Mouse (Mus musculus) cerebellum, adult (tissue): ENCODE measurements around the gene Lgr5.
A peak's percentile ranks its signal among the peaks of the same experiment; 100 is the strongest.

Experiments
- ATAC-seq: cut with Nextera tagmentation; 2 replicates; pipeline ENCODE4 v1.9.2; 2017; ENCODE audit warnings: mild to moderate bottlenecking, moderate library complexity, mixed read lengths; ENCODE audit not compliant: insufficient number of reproducible peaks, low FRiP score, low TSS enrichment

The Lgr5 gene

DNA sequence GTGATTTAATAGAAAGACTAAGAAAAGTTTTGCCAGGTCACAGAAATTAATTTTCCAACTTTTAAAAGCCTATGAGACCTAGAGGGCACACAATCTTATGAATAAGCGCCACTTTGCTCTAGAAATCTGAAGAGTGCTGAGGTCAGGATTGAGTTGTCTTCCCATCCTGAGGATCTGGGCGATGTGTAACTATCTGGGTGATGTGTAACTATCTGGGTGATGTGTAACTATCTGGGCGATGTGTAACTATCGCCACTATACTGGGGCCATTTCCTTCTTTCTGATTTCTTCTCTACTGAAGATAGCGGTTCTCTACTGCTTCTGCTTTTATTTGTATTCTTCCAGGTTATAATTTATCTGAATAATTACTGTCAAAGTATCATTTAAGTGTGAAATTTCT, 76.6 kb downstream of the Lgr5 start:
- no peak for ATAC-seq

DNA sequence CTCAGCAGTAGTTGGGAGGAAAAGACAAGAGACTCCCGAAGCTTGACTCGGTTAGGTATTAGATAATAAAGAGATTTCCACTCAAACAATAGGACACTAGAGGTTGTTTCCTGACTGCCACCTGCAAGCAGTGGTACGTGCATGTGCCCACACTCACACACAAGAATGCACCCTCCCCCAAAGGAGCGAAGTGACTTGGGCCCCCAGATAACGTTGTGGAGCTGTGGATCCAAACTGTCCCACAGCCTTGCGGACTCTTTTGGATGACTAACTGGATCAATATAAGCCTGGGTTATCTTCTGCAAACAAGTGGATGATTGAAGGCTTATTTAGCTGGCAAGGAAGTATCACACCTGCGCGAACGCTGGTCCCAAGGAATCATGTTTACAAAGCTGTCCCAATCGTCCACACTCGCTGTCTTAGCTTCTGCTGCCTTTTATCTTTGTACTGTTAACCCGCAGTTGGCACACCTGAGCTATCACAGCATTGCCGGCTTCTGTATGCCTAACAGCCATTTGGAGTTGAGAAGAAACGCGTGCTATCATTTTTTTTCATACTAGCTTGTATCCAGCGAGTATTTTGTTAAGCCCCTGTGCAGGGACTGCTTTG, 81.8 kb downstream of the Lgr5 start:
- ATAC-seq = no peak

DNA sequence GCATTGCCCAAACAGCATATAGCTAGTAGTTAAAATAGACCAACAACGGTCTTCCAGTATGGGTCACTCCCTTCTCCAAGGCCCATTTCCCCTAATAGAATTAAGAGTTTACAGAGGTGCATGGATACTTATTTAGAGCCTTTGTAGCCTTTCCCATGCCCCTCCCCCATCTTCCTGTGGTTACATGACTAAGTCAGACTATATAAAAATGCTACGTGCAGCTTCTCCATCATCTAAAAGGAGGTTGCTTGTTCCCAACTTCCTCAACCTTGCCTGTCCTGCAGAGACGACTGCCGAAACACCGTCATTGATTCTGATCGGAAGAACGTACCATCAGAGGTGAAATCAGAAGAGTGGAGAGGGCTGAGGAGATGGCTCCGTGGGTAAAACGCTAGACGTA, 82.4 kb downstream of the Lgr5 start:
- no peak for ATAC-seq

DNA sequence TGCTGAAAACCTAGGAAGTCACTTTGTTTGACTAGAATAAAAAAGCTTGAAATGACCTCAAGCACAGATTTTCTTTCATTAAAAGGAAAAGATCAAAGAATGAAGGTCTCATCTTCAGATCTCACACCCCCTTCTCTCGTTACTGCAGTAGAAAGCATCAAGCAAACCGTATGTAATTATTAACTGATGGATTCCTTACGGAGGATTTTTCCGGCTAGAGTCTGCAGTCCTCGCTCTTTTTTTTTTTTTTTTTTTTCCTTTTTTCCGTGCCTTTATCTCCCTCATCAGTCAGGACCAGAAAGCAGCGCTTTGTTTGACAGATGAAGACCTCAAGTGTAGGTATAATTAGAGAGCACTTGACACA, 93.8 kb downstream of the Lgr5 start:
- ATAC-seq = no peak

DNA sequence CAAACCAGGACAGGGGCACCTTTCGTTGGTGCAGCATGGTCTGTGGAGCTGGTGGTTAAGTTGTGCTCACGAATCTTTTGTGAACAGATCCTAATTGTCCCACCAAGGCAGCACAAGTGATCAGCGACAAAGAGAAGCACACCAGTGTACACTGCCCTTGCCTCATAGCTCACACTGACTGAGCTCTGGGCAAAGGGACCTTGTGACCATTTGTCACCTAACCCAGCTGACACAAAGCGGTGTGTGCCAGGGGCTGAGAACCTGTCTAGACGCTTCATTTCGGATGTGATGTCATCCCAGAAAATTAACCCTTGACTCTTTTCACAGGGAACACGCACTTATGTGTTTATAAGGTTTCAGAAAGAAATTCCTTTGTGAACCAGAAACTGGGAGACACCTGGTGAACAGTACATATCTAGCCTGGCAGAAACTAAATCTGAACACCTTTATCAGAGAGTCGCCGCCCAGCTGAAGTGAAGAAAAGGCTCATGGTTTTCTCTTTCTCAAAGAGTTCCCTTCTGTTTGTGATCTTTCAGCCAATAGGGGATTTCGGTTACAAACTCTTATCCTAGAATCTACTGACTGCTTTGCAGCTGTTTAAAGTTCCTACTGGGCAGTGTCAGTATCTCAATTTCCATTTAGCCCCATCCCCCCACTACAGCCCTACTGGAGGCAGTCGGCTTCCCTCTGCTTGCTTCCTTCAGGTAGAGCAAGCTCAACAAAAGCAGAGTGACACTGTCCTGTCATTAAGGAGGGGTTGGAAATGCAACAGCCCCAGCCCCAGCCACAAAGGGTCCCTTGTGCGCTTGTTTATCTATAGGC, 94.4 kb downstream of the Lgr5 start:
- no peak for ATAC-seq

DNA sequence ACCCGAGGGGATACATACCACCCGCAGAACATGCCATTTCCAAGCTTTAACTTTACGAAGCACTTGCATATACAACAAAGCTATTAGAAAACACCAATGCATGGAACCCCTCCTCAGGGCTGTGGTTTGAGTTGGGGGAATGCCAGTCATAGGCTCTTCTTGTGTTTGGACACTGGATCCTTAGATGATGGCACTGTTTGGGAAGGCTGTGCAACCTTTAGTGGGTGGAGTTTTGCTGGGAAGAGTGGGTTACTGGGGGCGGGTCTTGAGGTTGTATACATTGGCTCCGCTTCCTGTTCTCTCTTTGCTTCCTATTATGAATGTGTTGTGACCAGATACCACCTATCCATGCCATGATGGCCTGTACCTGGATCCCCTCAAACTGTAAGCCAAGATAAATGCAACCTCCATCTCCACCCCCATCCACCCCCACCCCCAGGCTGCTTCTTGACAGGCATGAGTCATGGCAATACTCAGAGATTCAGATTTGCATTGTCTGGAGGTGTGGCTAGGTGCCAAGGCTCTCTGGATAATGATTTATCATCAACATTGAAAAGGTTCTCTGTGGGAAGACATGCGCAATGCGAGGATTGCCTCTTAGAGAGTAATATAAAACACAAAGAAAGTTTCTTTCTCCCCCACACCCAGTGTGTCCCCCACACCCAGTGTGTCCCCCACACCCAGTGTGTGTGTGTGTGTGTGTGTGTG, 95.6 kb downstream of the Lgr5 start:
- ATAC-seq = no peak

DNA sequence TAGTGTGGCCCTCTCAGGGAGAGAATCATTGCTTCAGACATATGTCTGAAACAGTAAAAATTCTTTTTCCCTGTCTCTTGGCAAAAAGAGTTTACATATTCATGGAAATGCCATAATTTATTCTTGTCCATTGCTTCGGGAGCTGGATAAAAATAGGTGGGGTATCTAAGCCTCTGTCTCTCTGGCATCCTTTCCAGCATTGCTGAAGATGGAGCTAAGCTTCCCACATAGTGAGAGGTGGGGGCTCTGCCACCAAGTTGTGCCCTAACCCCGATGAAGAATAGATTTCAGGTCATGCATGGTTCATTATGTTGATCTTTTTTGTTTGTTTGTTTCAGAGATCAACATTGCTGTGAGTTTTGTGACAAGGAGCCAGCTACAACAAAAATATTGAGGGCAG, 102.0 kb downstream of the Lgr5 start:
- no peak for ATAC-seq

DNA sequence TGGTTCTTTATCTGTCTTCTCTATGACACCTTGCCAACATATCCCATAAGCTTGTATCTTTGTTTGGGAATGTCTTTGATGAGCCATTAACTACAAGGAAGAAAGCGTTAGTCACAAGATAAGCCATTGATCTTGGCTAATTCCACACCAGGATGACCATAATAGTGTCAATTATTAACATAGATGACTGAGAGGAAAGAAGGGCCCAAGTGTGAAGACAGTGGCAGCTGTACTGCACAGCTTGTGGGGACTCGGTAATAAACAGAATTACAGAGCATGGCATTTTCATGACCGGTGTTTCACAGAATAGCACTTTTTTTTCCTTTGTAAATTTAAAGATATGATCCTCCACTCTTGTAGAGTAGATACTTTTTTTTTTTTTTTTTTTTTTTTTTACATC, 102.9 kb downstream of the Lgr5 start:
- ATAC-seq = no peak

DNA sequence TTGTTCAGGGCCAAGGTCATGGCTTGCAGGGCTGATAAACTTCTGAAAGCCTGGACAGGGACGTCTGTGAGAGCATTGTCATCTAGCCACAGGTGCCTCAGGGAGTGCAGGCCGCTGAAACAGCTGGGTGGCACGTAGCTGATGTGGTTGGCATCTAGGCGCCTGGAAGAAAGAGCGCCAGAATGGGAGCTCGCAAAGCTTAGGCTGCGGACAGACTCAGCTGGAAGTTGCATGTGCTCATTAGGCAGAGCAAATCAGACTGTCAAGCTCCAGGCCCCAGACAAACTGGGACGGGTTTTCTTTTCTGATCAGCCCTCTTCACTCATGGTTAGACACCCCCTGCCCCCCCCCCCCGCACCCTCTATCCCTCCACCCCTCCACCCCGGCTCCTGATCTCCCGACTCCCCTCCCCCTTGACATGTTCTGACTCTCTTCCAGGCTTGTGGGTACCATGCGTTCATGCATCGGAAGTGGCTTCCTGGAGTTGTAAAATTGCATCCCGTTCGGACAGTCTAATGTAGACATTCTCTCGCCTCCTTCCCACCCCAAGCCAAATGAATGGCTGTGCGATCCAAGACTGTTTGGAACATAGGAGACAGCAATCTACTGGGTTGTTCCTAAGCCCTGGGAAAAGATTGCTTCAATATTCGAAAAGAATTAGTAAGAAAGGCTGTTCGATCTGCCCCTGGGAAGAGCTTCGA, 109.0 kb downstream of the Lgr5 start:
- peak; percentile 51 for ATAC-seq

DNA sequence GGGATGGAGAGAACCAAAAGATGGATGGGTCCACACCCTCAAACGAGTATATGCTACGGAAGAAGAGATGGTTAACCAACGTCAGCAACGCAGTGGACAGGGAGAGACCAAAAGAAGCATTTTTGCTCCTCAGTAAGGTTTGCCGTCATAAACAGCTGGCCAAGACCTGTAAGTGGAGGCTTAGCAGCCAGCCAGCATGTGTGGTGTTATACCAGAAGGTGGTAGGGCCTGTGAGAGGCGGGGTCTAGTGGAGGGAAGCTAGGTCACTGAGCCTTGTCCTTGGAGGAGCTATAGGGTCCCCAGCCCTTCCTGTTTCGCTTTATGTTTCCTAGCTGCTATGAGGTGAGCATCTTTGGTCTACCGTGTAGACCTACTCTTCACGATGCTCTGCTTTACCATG, 111.1 kb downstream of the Lgr5 start:
- no peak for ATAC-seq

DNA sequence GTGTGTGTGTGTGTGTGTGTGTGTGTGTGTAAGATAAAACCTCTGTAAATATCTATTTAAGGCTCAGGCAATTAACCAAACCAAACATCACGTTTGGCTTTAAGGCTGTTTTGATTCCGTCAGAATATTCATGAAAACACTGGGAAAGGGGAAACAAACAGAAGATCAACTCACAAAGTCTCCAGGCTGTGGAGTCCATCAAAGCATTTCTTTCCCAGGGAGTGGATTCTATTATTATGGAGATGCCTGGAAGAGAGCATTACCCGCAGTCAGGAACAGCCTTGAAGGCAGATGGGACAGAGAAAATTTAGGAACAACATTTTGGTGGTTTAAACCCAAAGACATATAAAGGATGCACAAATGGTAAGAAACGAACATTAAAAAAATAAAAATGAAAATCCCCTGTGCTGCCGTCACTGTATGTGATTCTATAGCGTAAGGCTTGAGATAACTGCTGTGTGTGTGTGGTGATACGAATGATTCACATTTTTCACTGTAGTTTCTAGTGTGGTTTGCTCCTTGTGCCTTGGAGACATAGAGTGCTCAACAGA, 112.5 kb downstream of the Lgr5 start:
- ATAC-seq = no peak

DNA sequence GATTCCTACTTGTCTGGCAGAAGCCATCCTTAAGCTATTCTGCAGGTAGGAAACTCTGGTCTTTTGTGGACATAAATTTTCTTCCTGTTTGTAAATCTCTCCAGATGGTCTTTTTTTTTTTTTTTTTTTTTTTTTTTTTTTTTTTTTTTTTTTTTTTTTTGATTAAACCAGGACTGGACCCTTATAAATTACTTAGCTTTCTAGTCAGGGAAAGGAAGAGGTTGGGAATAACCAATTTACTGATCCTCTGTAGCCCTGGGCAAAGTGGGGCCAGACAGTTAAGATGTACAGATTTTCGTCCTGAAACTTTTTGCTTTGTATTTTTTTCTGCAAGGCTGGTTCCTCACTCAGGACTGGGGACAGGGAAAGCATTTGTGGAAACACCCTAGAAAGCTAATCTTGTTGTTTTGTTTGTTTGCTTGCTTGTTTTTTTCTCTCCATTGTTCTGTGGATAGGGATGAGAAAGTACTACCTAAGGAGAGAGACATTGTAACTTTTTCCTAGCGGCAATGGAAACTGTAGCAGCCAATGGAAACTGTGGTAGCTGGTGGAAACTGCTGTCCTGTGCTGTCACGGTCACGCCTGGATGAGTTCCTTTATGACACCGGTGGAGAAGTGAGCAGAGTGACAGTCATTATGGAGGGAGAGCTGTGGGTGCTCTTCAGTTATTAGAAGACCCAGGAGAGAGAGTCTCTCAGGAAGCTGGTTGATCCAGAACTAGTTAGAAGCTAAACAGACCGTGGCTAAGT, 114.2 kb downstream of the Lgr5 start:
- no peak for ATAC-seq

DNA sequence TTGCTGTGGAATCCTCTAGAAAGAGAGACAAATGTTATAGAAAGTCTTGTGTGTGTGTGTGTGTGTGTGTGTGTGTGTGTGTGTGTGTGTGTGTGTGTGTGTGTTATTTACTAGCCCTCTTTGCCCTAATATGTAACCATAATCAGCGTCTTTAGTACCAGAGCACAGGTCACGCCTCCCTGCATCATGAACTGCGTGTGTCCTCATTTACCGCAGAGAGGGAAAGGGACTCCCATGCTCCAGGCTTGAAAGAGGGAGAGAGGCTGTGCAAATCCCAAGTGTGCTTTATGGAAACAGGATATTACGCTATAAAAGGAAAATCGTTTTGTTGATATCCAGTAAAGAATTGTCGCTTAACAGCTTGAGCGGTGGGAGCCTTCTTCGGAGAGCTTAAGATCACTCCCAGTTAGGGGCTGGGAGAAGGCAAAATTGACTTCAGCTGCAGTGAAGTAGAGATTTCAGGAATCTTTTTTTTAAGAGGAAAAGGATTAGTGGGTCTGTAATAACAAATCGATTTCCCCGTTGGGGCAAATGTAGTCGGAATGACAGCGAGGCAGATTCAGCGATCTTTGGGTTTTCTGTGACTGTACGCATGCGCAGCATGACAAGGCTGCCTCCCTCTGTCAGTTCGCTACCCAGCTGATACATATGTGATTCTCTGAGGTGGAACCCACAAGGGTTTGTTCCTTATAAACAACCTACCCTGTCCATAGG, 116.8 kb downstream of the Lgr5 start:
- ATAC-seq = peak; percentile 57

DNA sequence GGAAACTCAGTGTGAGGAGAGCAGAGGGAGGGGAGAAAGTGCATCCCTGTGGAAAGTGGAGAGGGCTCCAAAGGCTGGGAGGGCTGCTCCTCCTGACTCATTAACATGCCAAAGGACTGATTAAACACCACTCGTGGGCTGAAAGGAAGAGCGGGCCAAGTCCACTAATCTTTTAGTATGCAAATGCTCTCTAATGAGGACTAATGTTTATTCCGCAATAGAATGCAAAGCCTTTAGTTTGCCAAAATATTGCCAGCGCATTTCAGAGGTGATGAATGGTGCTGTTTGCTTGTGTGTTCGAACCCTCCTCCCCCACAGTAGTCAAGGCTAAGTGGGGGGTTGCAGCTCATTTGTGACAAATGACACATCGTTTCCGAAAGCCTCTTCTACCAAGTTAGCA, 118.5 kb downstream of the Lgr5 start:
- ATAC-seq = no peak

DNA sequence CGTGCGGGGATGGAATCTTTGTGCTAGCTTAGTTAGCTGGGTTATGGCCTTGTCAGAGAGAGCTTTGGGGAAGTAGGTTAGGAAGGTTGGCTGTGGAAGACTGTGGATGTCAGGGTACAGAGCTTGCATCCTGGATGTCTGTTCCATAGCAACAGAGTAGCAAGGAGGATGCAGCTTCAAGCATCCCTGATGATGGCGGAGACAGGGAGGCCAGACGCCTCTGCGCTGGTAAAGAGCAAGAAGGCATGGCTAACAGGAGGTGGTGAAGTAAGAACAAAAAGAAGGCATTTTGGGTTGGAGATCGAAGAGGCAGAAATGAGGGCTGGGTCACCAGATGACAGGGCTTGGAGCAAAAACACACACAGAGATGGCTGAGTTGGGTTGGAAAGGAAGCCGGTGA, 118.9 kb downstream of the Lgr5 start:
- no peak for ATAC-seq

DNA sequence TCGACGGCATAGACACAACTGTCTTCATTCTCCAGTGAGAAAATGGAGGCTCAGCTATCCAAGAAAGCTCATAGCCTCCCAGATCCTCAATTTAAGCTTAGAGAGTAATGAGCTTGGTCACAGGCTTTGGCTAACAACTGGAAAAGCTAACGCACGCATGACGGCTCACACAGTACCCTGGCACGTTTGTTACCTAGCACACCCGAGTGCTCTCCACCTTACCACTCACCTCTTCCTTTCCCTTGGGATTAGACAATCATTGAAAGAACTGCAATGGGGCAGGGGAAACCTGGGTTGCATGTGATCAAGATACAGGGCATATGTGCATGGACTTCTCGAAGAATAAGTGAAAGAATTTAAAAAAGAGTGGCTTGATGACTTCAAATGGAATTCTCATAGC, 119.6 kb downstream of the Lgr5 start:
- ATAC-seq = no peak

DNA sequence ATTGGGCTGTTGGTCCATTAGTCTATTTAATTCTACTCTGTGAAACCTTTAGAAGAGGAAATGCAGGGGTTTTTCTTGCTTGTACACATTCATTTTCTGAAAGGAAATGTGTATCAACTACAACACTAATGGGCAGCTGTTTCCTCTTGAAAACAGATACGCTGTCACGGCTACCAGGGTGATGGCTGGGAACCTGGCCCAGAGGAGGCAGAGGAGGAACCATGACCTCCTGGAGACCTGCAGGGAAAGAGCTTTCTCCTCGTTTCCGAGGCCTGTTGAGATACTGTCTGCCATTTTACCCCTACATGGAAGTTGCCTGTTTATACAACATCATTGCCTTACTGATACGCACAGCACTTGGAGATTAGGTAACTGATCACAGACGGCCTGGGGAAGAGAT, 121.8 kb downstream of the Lgr5 start:
- ATAC-seq = no peak

DNA sequence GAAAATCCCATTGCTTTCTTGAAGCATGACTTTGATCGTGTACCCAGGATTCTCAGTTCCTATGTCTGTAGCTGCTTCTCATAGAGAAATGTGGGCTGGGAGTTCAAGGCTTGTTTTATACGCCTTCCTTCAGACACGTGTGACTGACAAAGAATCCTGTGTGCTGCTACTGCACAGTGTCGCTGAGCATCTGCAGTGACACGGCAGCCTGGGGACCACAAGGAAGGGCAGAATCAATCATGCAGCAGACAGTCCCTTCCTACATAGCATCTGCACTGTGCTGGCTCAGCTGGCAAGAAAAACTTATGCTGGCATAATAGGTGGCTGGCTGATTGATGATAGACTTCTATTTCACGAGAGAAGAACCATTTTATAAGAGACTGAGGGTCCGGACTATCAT, 122.5 kb downstream of the Lgr5 start:
- no peak for ATAC-seq

DNA sequence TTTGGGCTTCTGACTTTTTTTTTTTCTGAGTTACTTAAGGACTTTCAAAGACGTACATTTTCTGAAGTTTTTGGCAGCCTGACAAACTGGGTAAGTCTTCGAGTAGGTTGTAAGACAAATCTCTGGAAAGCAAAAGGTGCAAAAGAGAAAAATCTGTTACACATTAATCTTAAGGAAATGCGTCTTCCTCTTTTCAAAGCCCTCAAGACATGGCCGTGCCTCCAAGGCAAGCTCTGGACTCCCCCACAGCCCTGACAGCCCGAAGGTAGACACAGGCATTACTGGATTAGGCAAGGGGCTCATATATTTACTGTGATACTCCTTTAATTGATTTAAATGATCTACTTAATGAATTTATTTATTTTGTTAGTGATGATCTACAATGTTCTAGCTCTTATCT, 124.9 kb downstream of the Lgr5 start:
- no peak for ATAC-seq
